Mouse (Mus musculus) left cerebral cortex, adult 2 months (tissue): ENCODE measurements at regions not wholly inside any gene's neighbourhood (a gene's known extent, or its start where the extent isn't known, plus 50 kb on each side); places are given as distances from the start of the nearest gene placed in this dataset.

ENCODE experiments used
- DNase-seq, 2 experiments: peaks; one replicate each; pipeline ENCODE4 v3.0.0; 2021 to 2022; ENCODE audit warnings: low spot score in 2 of 2, mixed read lengths in 1 of 2; ENCODE audit errors: extremely low spot score in 1 of 2
- H3K27ac ChIP-seq: fragments of 200-600 bp; 2 replicates; pipeline ENCODE4 v1.8.1; 2022
- H3K4me3 ChIP-seq: fragments of 200-600 bp; 2 replicates; pipeline ENCODE4 v1.8.1; 2022
- CTCF ChIP-seq: fragments of 200-600 bp; IDR thresholded peaks from 2 replicates; pipeline ENCODE4 v1.8.1; 2022; ENCODE audit warnings: antibody characterized with exemption, mild to moderate bottlenecking, moderate library complexity
- intact Hi-C: fragments of 180-260 bp; cut with DNase I; formaldehyde crosslinking; loops from one replicate; pipeline ENCODE4 v1.15.1; 2025

- Histone ChIP-seq H3K27ac (no peak overlapping the region), H3K4me3 (no peak overlapping the region)
- TF ChIP-seq CTCF: peak; percentile 69
- intact Hi-C loops: loop anchor here (5.0 kb wide), 2 partner anchors 100 to 155 kb away; no protein-coding TSS in a partner anchor
- DNase-seq: no peak
These were observed 55.5 kb upstream of the Itga11 start for GRCm38 (mm10) chr9:62622106-62622505.

- intact Hi-C loops: loop anchor here (5.0 kb wide), 2 partner anchors 98 to 153 kb away; no protein-coding TSS in a partner anchor
- Histone ChIP-seq H3K27ac (no peak overlapping the region), H3K4me3 (no peak overlapping the region)
- TF ChIP-seq CTCF: no peak
- DNase-seq: peak; percentile 16 to 45
These were observed 53.0 kb upstream of the Itga11 start for GRCm38 (mm10) chr9:62624562-62625044.

- no peak for TF ChIP-seq CTCF
- intact Hi-C loops: no loop called here
These were observed 50.3 kb upstream of the Itga11 start for GRCm38 (mm10) chr9:62627071-62628000.

More at GRCm38 (mm10) chr9:62627071-62628000, 50.3 kb upstream of the Itga11 start:
- Histone ChIP-seq H3K4me3 (no peak overlapping the region), H3K27ac (no peak overlapping the region)
- no peak for DNase-seq
